Mouse (Mus musculus) urinary bladder, postnatal 10 days (tissue): ENCODE measurements around the gene Ica1.

Experiments used
- DNase-seq: peaks from one replicate; pipeline ENCODE4 v3.0.0; 2022; ENCODE audit warnings: low spot score

Ica1 gene

DNA sequence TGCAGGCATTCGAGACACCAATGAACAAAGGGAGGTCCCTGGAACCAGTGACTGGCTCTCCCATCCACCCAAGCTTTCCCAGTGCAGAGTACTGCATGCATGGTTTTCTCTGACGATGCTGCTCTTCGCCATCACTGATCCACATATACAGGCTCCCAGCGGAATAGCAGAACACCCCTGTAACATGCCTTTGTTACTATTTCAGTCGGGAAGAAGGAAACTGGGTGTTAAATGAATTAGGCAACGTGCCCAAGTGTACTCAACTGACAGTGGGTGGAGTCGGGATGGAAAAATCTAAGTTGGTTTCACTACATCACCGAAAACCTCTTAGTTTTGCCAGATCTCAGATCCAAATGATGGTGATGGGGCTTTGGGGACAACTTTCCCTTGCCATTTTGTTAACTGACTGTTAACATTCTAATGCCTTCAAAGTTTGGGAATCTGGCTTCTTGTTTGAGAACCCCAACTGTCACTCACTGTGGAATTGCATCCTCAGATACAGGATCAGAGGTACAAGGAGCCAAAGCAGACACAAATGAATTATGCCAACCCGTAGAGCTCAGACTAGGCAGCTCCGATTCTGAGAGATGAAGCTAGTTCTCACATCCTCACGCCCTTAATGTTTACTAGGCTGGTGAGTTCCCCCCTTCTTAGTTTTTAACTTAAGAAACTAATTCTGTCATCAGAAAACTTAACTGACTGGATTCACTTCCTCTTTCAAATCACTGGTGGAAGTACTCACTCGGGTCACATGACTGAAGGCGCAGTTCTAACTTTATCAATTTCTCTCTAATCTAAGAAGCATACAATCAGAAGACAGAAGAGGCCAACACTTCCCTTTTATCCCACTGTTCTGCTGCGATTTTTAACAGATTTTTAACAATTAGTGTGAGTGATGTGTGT, 91.4 kb downstream of the Ica1 start:
- DNase-seq, result no peak

DNA sequence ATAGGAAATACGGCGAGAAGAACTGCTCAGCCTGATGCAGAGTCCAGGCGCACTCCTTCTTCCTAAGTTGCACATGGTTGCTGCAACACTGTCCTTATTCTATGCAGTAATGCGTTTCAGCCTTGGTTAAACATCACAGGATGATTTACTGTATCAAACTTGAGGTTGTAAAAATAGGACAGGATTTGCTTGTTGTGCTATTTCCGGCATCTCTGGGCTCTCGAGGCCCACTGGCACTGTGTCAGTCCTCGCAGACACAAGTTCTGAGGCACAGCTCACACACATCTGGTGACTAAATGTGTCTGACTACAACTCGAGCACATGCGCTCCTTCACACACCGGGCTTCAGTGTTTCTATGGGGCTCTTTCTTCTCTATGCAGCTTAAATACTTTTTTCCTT, 94.9 kb downstream of the Ica1 start:
- DNase-seq, result no peak

DNA sequence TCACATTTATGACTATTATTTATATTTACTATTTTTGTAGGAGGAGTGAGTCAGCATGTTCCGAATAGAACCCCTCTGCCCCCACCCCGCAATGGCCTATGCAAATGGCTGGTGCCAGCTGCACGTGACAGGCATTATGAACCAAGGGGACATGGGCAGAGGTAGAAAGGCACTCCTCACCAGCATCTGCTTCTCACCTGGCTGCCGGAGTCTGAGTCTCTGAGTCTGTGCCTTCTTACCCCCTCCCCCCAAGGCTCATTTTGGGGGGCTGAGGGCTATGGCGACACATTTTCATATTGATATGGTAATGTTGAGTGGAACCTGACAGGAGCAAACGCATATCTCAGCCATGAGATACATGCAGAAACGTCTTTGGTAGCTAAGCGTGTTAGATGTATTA, 97.4 kb downstream of the Ica1 start:
- DNase-seq, result no peak

DNA sequence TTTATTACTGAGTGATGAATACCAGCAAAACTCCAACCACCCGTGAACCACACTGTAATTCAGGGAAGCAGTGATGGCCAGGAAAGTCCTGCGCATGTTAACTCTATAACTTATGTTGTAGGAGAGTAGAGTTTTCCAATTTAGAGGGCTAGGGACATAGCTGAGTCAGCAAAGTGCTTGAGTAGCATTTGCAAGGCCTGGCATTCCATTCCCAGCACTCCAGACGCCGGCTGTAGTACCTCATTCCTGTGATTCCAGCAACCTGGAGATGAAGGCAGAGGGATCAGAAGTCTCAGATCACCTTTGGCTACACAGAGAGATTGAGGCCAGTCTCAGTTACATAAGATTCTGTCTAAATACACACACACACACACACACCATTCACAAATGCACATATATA, 105.3 kb downstream of the Ica1 start:
- DNase-seq, result no peak

DNA sequence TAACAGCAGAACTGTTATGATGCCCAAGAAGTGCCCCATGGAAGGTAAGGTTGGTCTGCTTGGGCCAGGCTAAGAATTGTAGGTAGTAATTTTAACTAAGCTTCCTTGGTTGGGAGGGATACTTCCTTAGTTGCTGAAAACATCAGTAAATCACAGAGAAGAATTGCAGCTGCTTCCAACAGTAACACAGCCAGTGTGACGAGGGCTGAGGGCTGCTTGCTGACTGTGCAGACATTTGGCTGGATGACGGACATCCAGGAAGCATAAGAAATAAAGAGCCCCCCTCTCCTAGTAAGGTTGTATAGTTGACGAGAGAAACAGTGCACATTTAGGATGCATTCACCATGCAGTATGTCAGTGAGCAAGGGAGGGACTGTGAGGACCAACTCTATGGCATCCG, 108.9 kb downstream of the Ica1 start:
- no peak for DNase-seq

DNA sequence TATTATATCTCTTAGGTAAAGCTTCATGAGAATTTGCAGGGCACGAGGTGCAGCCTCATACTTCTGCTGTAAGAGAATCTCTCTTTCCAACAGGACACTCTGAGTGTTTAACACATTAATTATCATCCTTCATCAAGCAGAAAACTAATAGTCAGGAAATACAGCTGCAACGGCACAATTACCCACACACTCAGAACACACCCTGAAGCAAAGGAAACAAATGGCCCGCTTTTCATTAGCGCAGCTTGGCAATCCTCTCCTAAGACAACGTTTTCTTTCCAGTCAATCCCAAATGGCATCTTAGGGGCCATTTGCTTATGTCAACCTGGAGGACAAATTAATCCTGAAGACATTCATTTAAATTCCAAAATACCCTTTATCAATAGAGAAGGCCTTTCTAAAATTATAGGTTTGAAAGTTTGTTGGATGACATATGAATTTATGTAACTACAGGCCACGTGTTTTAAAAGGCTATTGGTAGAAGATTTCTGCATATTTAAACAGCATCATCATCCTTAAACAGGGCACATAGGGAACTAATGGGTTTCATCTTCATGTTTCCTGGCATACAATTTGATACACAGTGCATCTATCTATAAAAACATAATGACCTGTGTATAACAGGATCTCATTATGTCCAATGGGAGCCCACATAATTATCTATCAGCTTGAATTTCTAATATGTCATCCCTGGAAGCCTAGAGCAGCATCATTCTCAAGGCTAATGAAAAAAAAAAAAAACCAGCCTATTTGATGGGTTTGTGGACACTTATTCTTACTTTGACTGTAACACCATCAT, 110.1 kb downstream of the Ica1 start:
- no peak for DNase-seq

DNA sequence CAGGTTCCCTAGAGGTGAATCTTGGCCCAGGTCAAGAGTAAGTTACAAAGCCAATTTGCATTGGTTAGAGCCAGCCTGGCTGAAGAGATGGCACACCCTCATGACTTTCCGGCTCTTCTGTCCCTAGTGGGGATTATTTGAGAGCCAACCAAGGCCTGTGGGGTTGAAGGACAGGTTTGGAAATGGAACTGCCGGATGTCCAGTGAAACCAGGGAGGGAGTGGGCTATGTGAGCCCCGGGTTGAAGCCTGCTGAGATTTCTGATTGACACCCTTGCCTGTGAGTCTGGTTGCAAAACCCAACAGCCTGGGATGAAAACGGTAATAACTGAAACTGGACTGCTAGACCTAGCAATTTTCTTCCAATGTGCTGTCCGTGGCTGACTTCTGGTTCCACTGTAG, 112.5 kb downstream of the Ica1 start:
- DNase-seq, result no peak

DNA sequence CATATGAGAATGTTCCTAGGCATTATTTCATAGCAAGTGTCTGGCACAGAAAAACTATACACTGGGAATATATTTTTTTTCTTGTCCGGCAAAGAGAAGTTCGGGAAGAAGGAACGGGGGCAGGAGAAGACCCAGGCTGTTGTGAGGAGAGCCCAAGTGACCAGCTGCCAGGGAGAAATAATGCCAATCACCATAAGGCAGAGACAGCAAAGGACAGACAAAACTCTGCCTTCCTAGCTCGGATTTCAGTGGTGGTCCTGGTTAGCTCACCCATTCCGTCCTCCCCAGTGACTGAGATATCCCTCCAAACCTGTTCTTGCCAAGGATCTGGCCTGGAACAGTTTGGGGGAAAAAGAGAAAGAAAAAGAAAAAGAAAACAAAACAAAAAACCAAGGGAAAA, 113.3 kb downstream of the Ica1 start:
- DNase-seq, result no peak

DNA sequence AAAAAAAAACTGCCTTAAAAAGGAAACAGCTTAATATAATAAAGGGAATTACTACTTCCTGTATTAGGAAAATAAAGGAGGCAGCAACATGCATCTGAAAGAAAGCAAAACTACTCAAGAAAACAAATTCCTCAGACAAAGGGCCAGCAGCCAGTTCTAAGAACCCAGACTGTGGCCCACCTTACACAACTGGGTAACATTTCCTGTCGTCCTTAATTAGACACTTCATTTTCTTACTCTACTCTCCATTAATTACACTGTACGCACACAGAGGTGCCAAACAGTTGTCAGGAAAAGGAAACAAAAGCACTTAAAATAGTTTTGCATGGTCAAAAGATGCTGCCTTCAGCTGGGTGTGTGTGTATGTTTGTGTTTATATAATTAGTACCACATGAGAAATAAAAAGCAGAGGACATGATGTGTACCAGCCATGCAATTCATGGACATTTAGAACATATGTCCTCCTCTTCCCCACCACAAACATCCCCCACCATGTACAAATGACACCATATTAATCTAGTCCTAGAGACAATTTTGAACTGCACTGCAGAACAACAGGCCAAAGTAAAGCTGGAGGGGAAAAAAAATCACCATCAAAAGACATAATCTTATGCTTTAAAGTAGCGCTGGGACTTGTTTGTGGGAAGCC, 115.1 kb downstream of the Ica1 start:
- DNase-seq, result no peak

DNA sequence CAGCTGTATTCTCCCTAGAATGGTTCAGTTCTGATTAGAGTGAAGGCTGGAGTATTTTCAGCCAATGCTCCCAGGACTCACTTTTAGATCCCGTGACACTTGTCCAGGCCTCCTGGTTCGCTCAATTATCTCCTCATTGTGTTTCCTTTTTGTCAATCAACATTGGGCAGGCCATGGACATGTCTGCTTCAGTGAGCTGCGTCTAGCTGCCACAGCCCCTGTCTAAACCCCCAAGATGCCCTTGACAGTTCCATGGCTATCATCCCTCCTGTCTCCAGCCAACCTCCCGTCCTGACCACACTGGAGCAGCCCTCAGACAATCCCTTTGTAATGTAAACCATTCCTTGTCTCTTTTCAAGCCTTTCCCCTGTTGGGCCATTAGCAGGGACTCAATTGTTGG, 116.9 kb downstream of the Ica1 start:
- no peak for DNase-seq

DNA sequence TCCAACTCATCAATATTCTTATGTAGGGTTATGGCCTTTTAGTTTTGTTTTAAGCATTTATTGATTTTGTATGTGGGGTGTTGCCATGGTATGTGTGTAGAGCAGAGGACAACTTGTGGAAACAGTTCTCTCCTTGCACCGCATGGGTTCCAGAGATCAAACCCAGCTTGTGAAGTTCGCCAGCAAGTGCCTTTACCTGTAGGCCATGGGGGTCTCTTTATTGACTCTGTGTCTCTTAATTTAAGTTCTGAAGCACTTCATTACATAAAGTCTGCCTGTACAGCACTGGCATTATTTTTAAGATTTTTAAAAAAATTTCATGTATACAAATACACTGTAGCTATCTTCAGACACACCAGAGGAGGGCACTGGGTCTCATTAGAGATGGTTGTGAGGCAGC, 118.2 kb downstream of the Ica1 start:
- DNase-seq, result no peak

DNA sequence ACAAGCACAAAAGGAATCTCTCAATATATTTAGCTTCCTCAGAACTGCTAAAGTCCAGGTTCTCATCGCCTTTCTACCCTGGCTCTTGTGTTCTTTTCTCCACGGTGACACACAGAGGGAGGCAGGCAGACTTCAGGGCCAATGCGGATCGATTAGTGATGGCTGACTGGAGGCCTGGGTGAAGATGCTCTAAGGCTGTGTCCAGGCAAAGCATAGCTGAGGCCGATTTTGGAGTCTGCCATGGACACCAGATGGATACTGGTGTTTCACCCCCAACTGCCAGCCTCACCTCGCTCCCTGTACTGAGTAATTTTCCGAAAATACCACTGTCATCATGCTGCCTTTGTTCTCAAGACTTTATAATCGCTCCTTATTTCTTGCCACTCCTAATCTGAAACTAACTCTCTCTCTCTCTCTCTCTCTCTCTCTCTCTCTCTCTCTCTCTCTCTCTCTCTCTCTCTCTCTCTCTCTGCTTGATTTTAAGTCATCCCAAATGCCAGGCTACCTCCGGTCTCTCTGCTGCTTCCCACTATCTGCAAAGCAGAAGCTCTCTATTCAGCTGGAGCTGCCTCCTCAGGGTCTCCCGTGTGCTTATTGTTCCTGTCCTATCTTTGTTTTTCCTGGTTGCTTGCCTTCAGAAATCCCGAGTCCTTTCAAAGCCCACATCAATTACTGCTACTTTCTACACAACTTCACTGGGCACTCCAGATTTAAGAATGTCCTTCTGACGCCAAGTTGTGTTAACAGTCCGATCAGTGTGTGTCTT, 118.9 kb downstream of the Ica1 start:
- no peak for DNase-seq

DNA sequence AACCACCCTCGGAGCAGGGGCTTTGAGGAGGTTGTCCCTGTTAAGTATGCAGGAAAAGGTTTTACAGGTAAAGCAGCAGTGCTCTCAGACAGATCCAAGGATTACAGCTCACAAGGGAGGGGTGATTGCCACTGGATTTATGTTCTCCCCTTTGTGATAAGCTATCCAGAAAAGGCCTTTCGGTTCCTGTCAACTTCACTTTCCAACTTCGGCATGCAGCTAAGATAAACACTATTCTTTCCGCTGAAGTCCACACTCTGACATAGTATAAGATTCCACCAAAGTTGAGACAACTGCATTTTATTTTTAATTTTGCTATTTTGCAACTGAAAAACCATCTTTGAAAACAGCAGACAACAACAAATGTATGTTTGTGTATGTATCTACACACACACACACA, 119.9 kb downstream of the Ica1 start:
- DNase-seq, result no peak

DNA sequence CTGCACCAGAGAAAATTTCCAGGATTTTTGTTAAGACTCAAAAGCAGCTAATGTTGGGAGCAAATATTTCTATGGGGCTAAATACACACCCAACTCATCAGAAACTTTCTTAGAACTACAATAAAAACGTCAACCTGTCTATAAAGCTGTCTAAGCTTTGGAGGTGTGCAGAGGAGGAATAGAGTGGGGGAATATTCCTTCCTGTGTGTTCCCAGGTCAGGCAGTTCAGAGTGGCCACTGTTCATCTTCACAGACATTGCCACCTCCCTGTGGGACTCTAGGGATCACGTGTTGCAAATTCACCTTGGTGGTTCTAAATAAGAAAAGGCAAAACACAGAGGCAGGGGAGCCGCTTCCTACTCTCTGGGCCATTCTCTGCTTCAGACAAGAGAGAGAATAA, 120.8 kb downstream of the Ica1 start:
- DNase-seq, result no peak

DNA sequence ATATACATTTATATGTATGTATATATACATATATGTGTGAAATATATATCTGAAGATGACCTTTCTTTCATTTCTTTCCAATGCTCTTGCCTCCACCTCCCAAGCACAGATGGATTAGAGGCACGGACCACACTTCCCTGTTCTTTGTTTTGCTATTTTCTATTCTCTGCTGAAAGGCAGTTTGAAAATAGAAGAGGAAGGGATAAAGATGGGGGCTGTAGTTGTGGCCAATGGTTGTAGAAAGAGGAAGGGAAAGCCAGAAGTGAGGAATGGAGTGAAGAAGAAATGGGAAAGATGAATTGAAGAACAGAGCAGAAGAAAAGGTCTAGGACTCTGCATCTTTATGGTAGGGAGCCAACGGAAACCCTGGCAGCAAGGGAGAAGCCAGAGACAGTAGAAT, 122.8 kb downstream of the Ica1 start:
- no peak for DNase-seq

DNA sequence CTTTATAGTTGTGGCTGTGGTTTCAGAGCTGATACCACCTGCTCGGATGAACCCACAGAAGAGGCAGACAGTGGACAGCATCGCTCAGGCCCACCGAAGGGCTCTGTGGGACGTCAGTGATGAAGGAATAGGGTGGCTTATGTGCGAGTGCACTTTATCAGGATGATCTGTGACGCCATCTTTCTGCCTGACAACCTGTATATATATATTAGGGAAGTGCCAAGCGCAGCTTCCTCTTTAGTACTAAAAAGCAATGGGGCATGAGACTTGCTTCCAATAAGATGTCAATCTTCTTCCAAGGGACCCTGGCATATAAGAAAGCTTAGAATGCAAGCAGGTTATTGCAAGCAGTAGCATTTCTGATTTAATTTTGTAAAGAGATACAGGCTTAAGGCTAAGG, 127.9 kb downstream of the Ica1 start:
- DNase-seq, result no peak

DNA sequence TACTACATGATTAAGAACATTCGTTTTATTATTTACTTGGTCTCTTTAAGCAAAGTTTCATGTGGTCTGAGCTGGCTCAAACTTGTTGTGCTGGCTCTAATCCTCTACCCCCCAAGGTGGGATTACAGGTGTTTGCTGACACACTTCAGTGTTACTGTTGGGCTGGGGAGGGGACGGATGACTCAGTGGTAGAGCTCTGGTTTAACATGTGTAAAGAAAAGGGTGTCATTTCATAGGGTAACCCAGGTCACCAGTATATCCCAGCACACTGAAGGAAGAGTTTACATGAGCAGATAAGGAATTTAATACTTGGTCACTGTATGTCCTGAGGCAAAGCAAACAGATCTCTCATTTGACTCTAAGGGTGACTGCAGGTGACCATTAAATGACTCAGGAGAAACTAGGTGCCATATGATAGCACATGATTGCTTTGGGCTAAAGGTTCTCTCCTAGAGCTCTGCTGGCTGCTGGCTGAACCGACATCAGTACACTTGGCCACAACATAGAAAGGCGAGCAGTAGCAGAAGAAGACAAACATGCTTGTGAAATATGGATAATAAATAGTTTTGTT, 128.9 kb downstream of the Ica1 start:
- no peak for DNase-seq

DNA sequence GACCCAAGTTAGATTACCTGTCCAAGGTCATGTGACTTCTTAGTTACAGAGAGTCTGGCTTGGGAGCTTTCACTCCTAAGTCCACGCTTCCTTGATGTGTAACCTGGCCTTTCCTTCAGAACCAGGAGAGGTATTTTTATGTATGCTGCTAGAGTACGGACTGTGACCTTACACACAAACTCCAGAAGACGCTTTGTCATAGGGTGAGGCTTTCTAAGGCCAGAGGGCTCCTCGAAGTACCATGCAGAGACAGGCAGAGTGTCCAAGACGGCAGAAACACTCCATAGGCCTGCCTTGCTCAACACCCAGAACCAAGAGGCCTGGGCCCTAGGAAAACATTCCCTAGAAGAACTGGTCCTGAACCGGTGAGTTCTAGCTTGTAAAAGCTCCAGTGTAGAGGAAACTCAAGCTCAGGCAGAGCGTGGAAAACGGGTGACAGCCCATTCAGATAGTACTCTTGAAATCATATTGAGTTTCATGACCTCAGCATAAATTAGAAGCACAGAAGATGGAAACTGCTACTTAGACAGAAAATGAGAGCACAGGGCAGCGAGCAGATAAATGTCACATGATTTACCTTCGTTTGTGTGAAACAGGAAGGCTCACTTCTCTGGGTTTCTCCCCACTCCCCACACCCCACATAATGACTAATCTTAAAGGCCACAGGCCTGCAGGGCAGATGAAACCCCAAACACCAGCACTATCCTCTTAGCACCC, 129.9 kb downstream of the Ica1 start:
- DNase-seq, result no peak

DNA sequence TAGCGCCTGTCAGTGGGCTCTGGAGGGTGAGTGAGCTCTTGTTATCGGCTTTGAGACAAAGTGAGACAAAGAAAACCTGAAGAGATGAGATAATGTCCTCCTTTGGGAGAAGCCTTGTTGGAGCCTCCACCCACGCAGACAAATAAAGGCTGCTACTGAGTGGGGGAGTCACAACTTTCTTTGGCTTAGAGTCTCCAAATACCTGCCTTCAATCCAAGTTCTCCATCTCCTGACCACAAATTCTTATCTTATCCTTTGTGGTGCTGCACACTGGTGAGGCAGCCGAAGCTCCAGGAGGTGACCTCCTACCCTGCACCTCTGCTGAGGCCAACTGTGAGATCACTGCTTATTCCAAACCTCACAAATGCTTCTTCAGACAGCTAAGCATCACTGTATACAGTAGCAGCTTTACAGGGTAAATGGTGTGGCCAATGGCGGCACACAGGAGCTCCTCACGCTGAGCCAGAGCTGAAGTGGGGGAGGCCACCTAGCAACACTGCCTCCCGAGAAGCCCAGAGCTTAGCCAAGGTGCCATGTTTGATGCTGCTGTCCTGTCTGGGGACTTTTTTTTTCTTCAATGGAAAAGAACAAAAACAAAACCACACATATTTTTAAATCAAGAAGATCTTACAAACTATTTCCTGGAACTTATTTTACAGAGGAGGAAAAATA, 130.6 kb downstream of the Ica1 start:
- DNase-seq, result no peak

DNA sequence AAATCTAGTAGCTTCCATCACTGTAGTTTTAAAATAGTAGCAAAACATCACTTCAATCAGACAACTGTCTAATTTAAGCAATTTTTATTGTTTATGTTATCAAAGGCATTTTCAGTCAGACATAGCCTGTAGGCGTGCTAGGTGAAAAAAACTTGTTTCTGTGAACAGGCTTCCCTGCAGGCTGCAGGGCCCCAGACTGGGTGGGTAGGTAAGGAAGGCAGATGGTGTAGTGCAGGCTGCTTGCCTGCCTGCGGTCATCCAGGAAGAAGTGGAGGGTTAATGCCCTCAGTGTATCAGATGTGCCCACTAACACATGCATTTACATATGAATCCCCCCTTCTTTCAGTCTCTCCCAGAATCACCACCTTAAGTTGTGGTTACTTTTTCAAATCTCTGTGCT, 132.6 kb downstream of the Ica1 start:
- DNase-seq, result no peak

DNA sequence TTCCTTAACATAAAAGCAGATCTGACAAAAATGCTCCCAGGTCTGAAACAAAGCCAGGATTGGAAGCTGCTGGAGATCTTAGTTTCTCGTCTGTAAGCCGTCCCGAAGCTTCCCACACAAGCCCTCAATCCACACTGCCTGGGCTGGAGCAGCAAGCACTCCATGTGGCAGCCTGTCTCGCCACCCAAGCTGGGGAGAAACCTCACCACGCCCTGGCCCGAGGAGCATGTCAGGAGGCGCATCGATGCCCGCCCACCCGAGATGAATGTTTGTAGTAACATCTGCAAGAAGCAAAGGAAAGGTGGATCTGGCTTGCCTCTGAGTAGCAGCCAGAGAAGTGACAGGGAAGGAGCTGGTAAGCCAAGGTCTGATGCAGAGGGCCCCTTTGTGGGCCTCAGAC, 133.6 kb downstream of the Ica1 start:
- no peak for DNase-seq
